Mouse (Mus musculus) C2C12 (cell line): Measurements from ENCODE around the gene Stfa3.

Source experiments
- CEBPB ChIP-seq: IDR thresholded peaks from one replicate; pipeline ENCODE4 v1.6.1; 2011; ENCODE audit warnings: low read depth, mild to moderate bottlenecking, control low read depth, moderate library complexity
- CTCF ChIP-seq: IDR thresholded peaks from one replicate; pipeline ENCODE4 v1.5.1; 2011; ENCODE audit not compliant: control insufficient read depth, insufficient read depth, insufficient read length
- FOSL1 ChIP-seq: IDR thresholded peaks from one replicate; pipeline ENCODE4 v1.8.0; 2011; ENCODE audit warnings: mild to moderate bottlenecking, low read length; ENCODE audit not compliant: poor library complexity, insufficient read depth, severe bottlenecking
- MAX ChIP-seq: IDR thresholded peaks from one replicate; pipeline ENCODE4 v1.6.1; 2011; ENCODE audit warnings: mild to moderate bottlenecking, control low read depth
- USF1 ChIP-seq: IDR thresholded peaks from one replicate; pipeline ENCODE4 v1.6.1; 2011; ENCODE audit warnings: low read depth, mild to moderate bottlenecking, control low read depth, moderate library complexity

DNA sequence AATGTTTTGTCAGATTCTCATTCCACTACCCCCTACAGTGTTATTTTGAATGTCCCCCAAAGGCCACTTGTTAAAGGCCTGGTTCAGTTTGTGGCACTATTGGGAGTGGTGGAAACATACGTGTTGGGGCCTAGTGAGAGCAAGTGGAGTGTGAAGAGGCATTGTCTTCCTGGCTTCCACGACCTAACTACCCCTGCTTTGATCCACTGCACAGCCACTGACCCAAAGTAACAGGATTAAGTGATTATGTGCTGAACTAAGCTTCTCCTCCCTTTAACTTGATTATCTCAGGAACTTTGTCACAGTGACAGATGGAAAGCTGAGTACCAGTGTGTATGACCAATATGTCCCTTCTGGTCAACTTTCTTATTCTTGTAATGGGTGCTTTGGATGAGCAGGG lies 5.2 kb upstream of the Stfa3 start:
- TF ChIP-seq CTCF, result no peak
- TF ChIP-seq USF1, result no peak
- TF ChIP-seq MAX, result no peak
- TF ChIP-seq FOSL1, result no peak
- no peak for TF ChIP-seq CEBPB
